Mouse (Mus musculus) neural tube, embryonic 14.5 days (tissue): ENCODE data around the gene Urah. TPM values are rescaled to one million over a fixed set of nuclear protein-coding genes. Genes with fewer than 3 reads are reported as not detected.

Experiments
- ATAC-seq: fragments of 200-750 bp; cut with Nextera tagmentation; 2 replicates; pipeline ENCODE4 v1.8.0; 2017; ENCODE audit warnings: low read depth, mild to moderate bottlenecking, moderate TSS enrichment, moderate library complexity
- H3K27ac ChIP-seq: fragments of 300-500 bp; sonication (generic); 2 replicates; pipeline ENCODE4 v1.5.1; 2014; ENCODE audit warnings: low read depth, mild to moderate bottlenecking, control low read depth, low read length, moderate library complexity, mixed read lengths
- H3K27me3 ChIP-seq: fragments of 300-500 bp; sonication (generic); 2 replicates; pipeline ENCODE4 v1.6.1; 2014; ENCODE audit warnings: low read length; ENCODE audit not compliant: control insufficient read depth, insufficient read depth
- H3K36me3 ChIP-seq: fragments of 300-500 bp; sonication (generic); 2 replicates; pipeline ENCODE4 v1.6.1; 2014; ENCODE audit warnings: low read length, mixed read lengths; ENCODE audit not compliant: control insufficient read depth, insufficient read depth
- H3K4me1 ChIP-seq: fragments of 300-500 bp; sonication (generic); 2 replicates; pipeline ENCODE4 v1.6.1; 2014; ENCODE audit warnings: low read length; ENCODE audit not compliant: control insufficient read depth, insufficient read depth
- H3K4me2 ChIP-seq: fragments of 300-500 bp; sonication (generic); 2 replicates; pipeline ENCODE4 v1.6.1; 2014; ENCODE audit warnings: mild to moderate bottlenecking, low read depth, low read length, control low read depth
- H3K4me3 ChIP-seq: fragments of 300-500 bp; sonication (generic); 2 replicates; pipeline ENCODE4 v1.5.1; 2014; ENCODE audit warnings: low read depth, low read length, control low read depth, mixed read lengths
- H3K9ac ChIP-seq: fragments of 300-500 bp; sonication (generic); replicated peaks from 2 replicates; pipeline ENCODE4 v1.6.1; 2014; ENCODE audit warnings: low read depth, mild to moderate bottlenecking, control low read depth, low read length, mixed read lengths
- H3K9me3 ChIP-seq: fragments of 300-500 bp; sonication (generic); 2 replicates; pipeline ENCODE4 v1.6.1; 2016; ENCODE audit warnings: low read length; ENCODE audit not compliant: control insufficient read depth
- WGBS: fragments of 180-500 bp; shearing (Covaris S2); extraction: QIAGEN DNeasy Blood & Tissue Kit; methylation state at CpG from one replicate; pipeline ENCODE4 v1.1.7; 2014; 5-methylcytosine and 5-hydroxymethylcytosine counted together
- polyA plus RNA-seq: library from polyadenylated mRNA; unstranded; fragments of >200 nt; fragmentation: Nextera tagmentation; extraction: Ambion mirVana; gene quantifications from 2 replicates; pipeline ENCODE4 v1.2.1, GENCODE M21; 2014

Gene Urah
- polyA plus RNA-seq, 1 experiment from 2014 or later, result 0.31 TPM

- no peak for ATAC-seq
- H3K4me3 ChIP-seq, result no peak overlapping the region
- H3K9me3 ChIP-seq, result no peaks in the 10 kb centered on the region
- WGBS, result 89% methylated on average over 13 of the region's 13 CpGs
- no peaks in the 10 kb centered on the region for H3K27me3 ChIP-seq
- H3K4me1 ChIP-seq, result no peaks in the 10 kb centered on the region
- no peak overlapping the region for H3K27ac ChIP-seq
- no peak overlapping the region for H3K9ac ChIP-seq
- H3K4me2 ChIP-seq, result no peak overlapping the region
- H3K36me3 ChIP-seq, result peaks cover 19% of the 10 kb centered on the region
Measured at GRCm38 (mm10) chr7:140811714-140812113, 23.1 kb upstream of the Urah start.

- WGBS, result 95% methylated on average over 12 of the region's 12 CpGs
- no peak overlapping the region for H3K9ac ChIP-seq
Measured at GRCm38 (mm10) chr7:140812850-140813249, 22.0 kb upstream of the Urah start.

GRCm38 (mm10) chr7:140820173-140820572 is 14.6 kb upstream of the Urah start:
- no peak overlapping the region for H3K27ac ChIP-seq
- H3K4me1 ChIP-seq, result 0 out of 2 replicates have a peak, but pooled peaks cover 6% of the 10 kb centered on the region
- H3K4me3 ChIP-seq, result no peak overlapping the region
- H3K9me3 ChIP-seq, result no peaks in the 10 kb centered on the region
- no peak for ATAC-seq
- H3K9ac ChIP-seq, result no peak overlapping the region
- no peaks in the 10 kb centered on the region; the same call in 1 of the 2 replicates for H3K36me3 ChIP-seq
- no peaks in the 10 kb centered on the region for H3K27me3 ChIP-seq
- peak overlapping the region; percentile 19; the same call in 1 of the 2 replicates for H3K4me2 ChIP-seq
- 46% methylated on average over 4 of the region's 4 CpGs for WGBS

More at GRCm38 (mm10) chr7:140812850-140813249, 22.0 kb upstream of the Urah start:
- no peaks in the 10 kb centered on the region for H3K9me3 ChIP-seq
- no peaks in the 10 kb centered on the region for H3K27me3 ChIP-seq
- no peaks in the 10 kb centered on the region for H3K4me1 ChIP-seq
- no peak overlapping the region for H3K4me2 ChIP-seq
- H3K4me3 ChIP-seq, result no peak overlapping the region
- peaks cover 19% of the 10 kb centered on the region for H3K36me3 ChIP-seq
- ATAC-seq, result no peak
- H3K27ac ChIP-seq, result no peak overlapping the region

- peak overlapping the region; percentile 60 for H3K4me2 ChIP-seq
- H3K9me3 ChIP-seq, result no peaks in the 10 kb centered on the region
- peak overlapping the region; percentile 93 for H3K27ac ChIP-seq
- H3K4me3 ChIP-seq, result peak overlapping the region; percentile 61
- H3K36me3 ChIP-seq, result no peaks in the 10 kb centered on the region; the same call in 1 of the 2 replicates
- no peaks in the 10 kb centered on the region for H3K27me3 ChIP-seq
- ATAC-seq, result peak; percentile 66
- 41% methylated on average over 5 of the region's 5 CpGs for WGBS
- H3K4me1 ChIP-seq, result 0 out of 2 replicates have a peak, but pooled peaks cover 6% of the 10 kb centered on the region
- H3K9ac ChIP-seq, result peak overlapping the region; percentile 84
Measured at GRCm38 (mm10) chr7:140821305-140821652, 13.5 kb upstream of the Urah start.

GRCm38 (mm10) chr7:140821653-140822329 is 13.0 kb upstream of the Urah start, which contains the start of gene Zfp941:
Zfp941 (minus strand) TSS chr7:140822178.
- peak; percentile 93 for ATAC-seq
- Histone ChIP-seq H3K36me3 (no peaks in the 10 kb centered on the region; the same call in 1 of the 2 replicates), H3K4me2 (peak within 1 kb of the TSS; percentile 60), H3K27ac (peak within 1 kb of the TSS; percentile 93), H3K9ac (peak within 1 kb of the TSS; percentile 84), H3K4me3 (peak within 1 kb of the TSS; percentile 61), H3K9me3 (no peaks in the 10 kb centered on the region), H3K27me3 (no peaks in the 10 kb centered on the region), H3K4me1 (0 out of 2 replicates have a peak, but pooled peaks cover 6% of the 10 kb centered on the region)
- WGBS, result 1% methylated on average over 21 of the region's 21 CpGs

DNA sequence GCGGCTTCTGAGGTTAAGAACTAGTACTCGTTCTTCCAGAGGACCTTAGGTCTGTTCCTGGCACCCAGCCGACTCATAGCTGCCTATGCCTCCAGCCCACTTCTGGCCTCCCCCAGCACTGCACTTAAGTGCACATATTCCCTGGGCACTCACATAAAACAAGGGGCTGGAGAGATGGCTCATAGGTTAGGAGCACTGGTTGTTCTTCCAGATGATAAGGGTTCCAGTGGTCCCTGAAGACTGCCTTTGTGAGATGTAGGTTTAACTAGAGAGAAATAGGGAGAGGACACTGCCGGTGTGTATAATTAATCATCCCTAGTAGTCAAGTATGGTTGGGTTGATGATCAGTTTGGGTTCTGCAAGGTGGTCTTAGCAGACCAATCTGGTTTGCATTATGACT is 12.1 kb upstream of the Urah start:
- H3K9me3 ChIP-seq, result no peaks in the 10 kb centered on the region
- no peak overlapping the region for H3K9ac ChIP-seq
- ATAC-seq, result no peak
- H3K4me3 ChIP-seq, result no peak overlapping the region
- H3K27me3 ChIP-seq, result no peaks in the 10 kb centered on the region
- no peaks in the 10 kb centered on the region for H3K36me3 ChIP-seq
- 96% methylated on average over 4 of the region's 4 CpGs for WGBS
- no peak overlapping the region for H3K27ac ChIP-seq
- H3K4me1 ChIP-seq, result 0 out of 2 replicates have a peak, but pooled peaks cover 6% of the 10 kb centered on the region
- H3K4me2 ChIP-seq, result no peak overlapping the region

- Histone ChIP-seq H3K4me3 (no peak overlapping the region), H3K4me2 (no peak overlapping the region), H3K9me3 (no peaks in the 10 kb centered on the region), H3K4me1 (no peaks in the 10 kb centered on the region), H3K36me3 (no peaks in the 10 kb centered on the region), H3K9ac (no peak overlapping the region), H3K27me3 (no peaks in the 10 kb centered on the region), H3K27ac (no peak overlapping the region)
- ATAC-seq, result no peak; the same call in 1 of the 2 replicates
- WGBS, result 50% methylated on average over 8 of the region's 8 CpGs
Measured at GRCm38 (mm10) chr7:140828171-140828881, 6.5 kb upstream of the Urah start.

GRCm38 (mm10) chr7:140831447-140831846 is 3.4 kb upstream of the Urah start:
- Histone ChIP-seq H3K4me2 (no peak overlapping the region), H3K9me3 (no peaks in the 10 kb centered on the region), H3K27ac (no peak overlapping the region), H3K27me3 (no peaks in the 10 kb centered on the region), H3K4me3 (no peak overlapping the region), H3K4me1 (no peaks in the 10 kb centered on the region), H3K9ac (no peak overlapping the region), H3K36me3 (no peaks in the 10 kb centered on the region)
- no peak for ATAC-seq
- WGBS, result 78% methylated on average over 6 of the region's 6 CpGs

DNA sequence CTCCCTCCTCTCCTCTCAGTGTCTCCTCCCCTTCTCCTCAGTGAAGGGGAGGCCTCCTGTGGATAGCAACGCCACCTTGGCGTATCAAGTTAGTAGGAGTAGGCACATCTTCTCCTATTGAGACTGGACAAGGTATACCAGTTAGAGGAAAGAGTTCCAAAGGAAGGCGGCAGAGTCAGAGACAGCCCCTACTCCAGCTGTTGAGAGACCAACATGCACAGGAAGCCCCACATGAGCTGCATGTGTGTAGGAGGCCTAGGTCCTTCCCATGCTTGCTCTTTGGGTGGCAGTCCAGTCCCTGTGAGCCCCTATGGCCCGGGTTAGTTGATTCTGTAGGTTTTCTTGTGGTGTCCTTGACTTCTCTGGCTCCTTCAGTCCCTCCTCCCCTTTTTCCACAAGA is 1.5 kb upstream of the Urah start:
- Histone ChIP-seq H3K9me3 (no peaks in the 10 kb centered on the region), H3K27me3 (no peaks in the 10 kb centered on the region), H3K4me1 (no peaks in the 10 kb centered on the region), H3K36me3 (no peaks in the 10 kb centered on the region), H3K4me2 (no peak overlapping the region), H3K4me3 (no peak overlapping the region), H3K27ac (no peak overlapping the region), H3K9ac (no peak overlapping the region)
- 91% methylated on average over 4 of the region's 4 CpGs for WGBS
- no peak for ATAC-seq
